Mouse (Mus musculus): ENCODE data around the gene Cntrl. TPM values are rescaled to one million over a fixed set of nuclear protein-coding genes. Genes with fewer than 3 reads are reported as not detected.

The Cntrl gene
- polyA plus RNA-seq, 1 experiment: 2.6 TPM

- H3ac ChIP-seq (ENCODE audit: control insufficient read depth, insufficient read length): no peak overlapping the region
- no peak overlapping the region for H3K4me2 ChIP-seq (ENCODE audit: low read depth)
- H3K36me3 ChIP-seq (ENCODE audit: control insufficient read depth, insufficient read depth): no peaks in the 10 kb centered on the region
- TF ChIP-seq USF1 (IDR thresholded peaks at IDR 0.05; ENCODE audit: low read depth) (no peak), MYOD1 (IDR thresholded peaks at IDR 0.05; ENCODE audit: control insufficient read depth in 1 of 3, insufficient read length in 2 of 3, low read depth in 2 of 3) (no peak), MAX (IDR thresholded peaks at IDR 0.05; ENCODE audit: low read depth) (no peak), E2F4 (IDR thresholded peaks at IDR 0.05; ENCODE audit: insufficient read depth) (no peak), SRF (IDR thresholded peaks at IDR 0.05; ENCODE audit: control insufficient read depth, insufficient read length, low read depth) (no peak), TCF12 (IDR thresholded peaks at IDR 0.05; ENCODE audit: insufficient read depth, poor library complexity, severe bottlenecking) (no peak), MYOG (IDR thresholded peaks at IDR 0.05; ENCODE audit: control insufficient read depth in 1 of 3, insufficient read depth in 1 of 3, insufficient read length in 2 of 3, low read depth in 2 of 3) (no peak), TCF3 (IDR thresholded peaks at IDR 0.05; ENCODE audit: insufficient read length, low read depth) (no peak), CEBPB (IDR thresholded peaks at IDR 0.05; ENCODE audit: insufficient read depth, poor library complexity, severe bottlenecking) (no peak), POLR2A (IDR thresholded peaks at IDR 0.05; ENCODE audit: insufficient read length, low read depth) (no peak), POLR2AphosphoS2 (IDR thresholded peaks at IDR 0.05; ENCODE audit: insufficient read length, low read depth) (no peak), REST (IDR thresholded peaks at IDR 0.05; ENCODE audit: insufficient read depth, insufficient read length) (no peak)
- H3K79me2 ChIP-seq (ENCODE audit: control insufficient read depth, insufficient read depth): no peaks in the 10 kb centered on the region
- no peaks in the 10 kb centered on the region for H3K27me3 ChIP-seq (ENCODE audit: control insufficient read depth, insufficient read depth, insufficient read length)
- H3K4me3 ChIP-seq: no peak overlapping the region
Observed at GRCm38 (mm10) chr2:35228145-35228544, 118.9 kb downstream of the Cntrl start.

Other genes starting within 250 kb of the Cntrl start
- not detected for gene Cutal, start 235.1 kb upstream of the Cntrl start, polyA plus RNA-seq (2012; fragmentation: generic; extraction: Trizol)
- gene Psmd5, start 234.5 kb upstream of the Cntrl start, polyA plus RNA-seq (2012; fragmentation: generic; extraction: Trizol): 27.2 TPM
- gene Phf19, start 195.5 kb upstream of the Cntrl start, polyA plus RNA-seq (2012; fragmentation: generic; extraction: Trizol): 4.3 TPM
- gene Traf1, start 147.7 kb upstream of the Cntrl start, polyA plus RNA-seq (2012; fragmentation: generic; extraction: Trizol): 1.1 TPM
- gene Hc, start 48.1 kb upstream of the Cntrl start, polyA plus RNA-seq (2012; fragmentation: generic; extraction: Trizol): not detected
- 0.05 TPM for gene AI182371, start 7.9 kb upstream of the Cntrl start, polyA plus RNA-seq (2012; fragmentation: generic; extraction: Trizol)
- gene Rab14, start 91.6 kb downstream of the Cntrl start, polyA plus RNA-seq (2012; fragmentation: generic; extraction: Trizol): 102 TPM
- 282 TPM for gene Gsn, start 146.9 kb downstream of the Cntrl start, polyA plus RNA-seq (2012; fragmentation: generic; extraction: Trizol)
- gene Stom, start 227.5 kb downstream of the Cntrl start, polyA plus RNA-seq (2012; fragmentation: generic; extraction: Trizol): 170 TPM